Mouse (Mus musculus) cerebellum, postnatal 4 days (tissue): ENCODE results near the gene Gm20388.

Experiments used
- DNase-seq, 2 experiments: peaks; one replicate each; pipeline ENCODE4 v3.0.0; 2022; ENCODE audit warnings: low spot score in 2 of 2, mixed read lengths in 1 of 2

Gene Gm20388

DNA sequence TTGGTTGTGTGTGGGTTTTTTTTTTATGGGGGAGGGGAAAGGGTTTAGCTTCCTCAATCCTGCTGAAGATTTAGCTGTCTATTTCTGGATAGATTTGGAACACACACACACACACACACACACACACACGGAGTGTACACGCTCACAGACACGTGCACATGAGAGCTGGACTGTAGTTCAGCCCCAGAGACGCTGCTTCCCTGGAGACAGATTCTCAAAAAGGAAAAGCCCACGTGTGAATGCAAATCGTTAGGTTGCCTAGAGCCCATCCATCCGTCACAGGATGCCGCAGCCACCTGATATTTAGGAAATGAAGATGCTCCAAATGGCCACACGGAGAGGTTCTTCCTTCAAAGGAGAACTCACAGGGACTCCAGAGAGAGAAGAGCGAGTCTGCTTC lies 3969.6 kb downstream of the Gm20388 start:
- no peak for DNase-seq

DNA sequence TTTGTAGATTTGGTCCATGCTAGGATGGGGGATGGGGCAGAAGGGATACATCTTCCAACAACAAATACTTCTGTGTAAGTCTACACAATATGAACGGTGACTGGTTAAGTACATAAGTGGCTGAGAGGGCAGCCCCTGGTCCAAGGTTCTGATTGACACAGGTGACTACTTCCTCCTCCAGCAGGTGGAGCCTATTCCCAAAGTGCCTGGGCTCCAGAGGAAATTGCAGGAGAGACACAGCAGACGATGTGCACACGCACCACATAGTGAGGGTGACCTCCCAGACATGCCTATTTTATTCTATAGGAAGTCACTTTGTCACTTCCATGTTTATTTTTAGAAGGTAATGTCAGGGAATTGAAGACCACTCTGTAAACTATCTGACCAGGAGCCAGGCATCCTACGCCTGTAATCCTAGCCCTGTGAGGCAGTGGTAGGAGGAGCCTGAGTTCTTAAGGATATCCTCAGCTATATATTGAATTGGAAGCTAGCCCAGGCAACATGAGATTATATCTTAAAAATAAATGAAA lies 3970.2 kb downstream of the Gm20388 start:
- DNase-seq, result no peak

DNA sequence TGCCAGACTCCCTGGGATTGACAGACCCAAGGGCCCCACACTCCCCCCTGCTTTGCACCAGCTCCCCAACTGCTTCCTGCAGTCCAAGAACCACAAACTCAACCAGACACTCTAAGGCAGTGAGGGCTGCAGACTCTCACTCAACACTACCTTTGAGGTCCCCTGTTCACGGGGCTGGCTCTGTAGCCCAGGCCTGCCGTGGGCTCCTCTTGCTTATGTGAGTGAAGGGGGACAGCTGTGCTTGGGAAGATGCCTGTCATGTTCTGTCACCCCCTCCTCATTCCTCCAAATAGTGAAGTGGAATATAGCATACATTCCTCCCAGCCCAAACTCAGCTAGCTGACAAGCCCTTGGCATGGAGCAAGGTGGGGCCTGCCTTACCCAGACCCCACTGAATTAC lies 3971.8 kb downstream of the Gm20388 start:
- DNase-seq, result no peak

DNA sequence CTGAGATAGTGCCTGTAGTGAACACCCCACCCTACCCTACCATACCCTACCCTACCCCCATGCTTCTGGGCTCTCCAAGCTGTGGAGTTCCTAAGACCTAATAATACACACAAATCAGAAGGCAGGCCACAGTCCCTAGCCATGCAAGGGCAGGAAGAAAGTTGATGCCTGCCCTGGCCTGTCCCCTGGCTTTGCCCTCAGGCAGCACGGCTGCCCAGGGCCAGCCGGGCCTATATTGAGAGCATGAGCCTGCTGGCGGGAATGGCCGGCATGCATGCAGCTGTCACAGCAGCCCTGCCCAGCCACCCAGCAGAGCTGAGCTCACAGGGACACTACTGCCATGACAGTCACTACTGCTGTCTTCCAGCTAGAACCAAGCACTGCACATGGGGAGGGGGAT lies 3972.5 kb downstream of the Gm20388 start:
- no peak for DNase-seq

DNA sequence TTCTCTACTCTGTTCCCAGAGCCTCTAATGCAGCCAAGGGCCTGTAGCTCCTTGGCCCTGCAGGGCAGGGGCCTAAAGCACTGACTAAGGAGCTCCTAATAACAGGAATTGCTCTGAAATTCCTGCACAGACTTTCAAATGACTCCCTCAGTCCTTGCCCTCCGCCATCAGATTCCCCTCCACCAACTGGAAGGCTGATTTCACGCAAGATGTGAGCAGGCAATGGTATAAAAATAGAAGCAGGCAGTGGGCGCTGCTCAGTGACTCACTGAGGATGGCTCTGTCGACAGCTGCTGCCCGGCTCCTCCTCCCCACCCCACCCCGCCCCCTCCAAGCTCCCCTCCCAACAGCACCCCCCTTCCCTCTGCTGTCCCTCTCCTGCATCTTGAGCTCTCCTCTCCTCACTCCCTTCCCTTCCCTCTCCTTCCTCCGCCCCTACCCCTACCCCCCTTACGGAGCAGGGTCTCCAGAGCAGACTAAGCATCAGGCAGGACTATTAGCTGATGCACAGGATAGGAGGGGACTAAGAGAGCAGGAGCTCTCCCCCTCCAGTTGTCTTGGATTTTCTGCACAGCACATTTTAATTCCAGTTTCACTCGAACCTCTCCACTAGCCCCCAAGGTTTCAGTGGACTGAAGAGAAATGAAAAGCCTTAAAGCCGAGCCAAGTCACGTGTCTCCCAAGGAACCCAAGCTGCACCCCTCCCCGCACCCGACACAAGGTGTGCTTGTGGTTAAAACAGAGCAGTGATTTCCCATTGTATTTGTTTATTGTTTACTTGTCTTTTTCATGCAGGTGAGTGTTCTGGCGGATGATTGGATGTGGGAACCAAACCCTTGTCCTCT lies 3974.3 kb downstream of the Gm20388 start:
- peak in 1 of 2 experiments; percentile 16 for DNase-seq

DNA sequence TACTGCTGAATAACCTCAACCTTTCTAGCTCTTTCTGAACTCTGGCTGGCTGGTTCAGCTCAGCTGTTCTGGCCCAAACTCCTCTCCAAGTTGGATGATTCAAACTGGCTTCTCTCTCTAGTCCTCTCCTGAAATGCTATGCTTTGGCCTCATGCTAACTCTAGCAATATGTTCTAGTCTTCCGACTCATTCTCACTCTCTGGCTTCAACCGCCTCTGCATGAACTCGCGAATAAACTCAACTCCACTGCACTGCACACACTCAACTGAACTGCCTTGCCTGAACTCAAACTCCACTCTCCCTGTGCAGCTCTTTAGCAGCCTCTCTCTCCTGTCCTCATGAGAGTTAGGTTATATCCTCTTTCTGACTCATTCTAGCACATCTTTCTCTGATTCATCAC lies 3976.5 kb downstream of the Gm20388 start:
- DNase-seq, result no peak

DNA sequence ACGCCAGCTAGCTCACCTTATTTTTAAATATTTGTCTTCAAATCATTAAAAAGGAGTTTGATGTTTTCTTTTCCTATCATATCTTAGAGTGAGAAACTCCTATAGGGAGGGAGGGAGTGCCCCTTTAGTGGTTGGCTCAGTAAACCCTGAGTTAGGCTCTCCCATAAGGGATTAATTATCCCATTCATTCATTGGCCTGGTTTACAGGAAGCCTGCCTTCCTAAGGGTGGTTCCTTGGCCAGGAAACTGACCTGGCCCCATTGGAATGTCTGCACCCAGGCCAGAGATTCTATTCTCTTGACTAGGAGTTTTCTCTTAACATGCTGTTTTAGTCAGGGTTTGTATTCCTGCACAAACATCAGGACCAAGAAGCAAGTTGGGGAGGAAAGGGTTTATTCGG lies 3977.3 kb downstream of the Gm20388 start:
- DNase-seq, result no peak

DNA sequence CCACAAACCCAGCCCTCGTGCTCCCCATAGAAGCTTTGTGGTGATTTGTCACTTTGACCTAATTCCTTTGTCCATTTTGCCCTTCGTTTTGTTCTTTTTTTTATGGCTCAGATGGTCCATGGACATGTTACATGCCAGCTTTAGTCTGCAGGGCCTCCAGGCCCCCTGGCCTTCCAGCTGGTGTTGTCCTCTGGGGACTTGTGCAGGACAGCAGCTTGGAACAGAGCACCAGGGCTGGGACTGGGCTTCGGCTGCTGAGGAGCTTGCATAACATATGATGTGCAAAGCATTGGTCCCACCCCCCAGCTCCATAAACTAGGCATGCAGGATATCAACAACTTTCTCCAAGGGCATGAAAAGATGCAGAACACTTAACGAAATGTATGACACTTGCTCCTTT lies 3979.2 kb downstream of the Gm20388 start:
- no peak for DNase-seq

DNA sequence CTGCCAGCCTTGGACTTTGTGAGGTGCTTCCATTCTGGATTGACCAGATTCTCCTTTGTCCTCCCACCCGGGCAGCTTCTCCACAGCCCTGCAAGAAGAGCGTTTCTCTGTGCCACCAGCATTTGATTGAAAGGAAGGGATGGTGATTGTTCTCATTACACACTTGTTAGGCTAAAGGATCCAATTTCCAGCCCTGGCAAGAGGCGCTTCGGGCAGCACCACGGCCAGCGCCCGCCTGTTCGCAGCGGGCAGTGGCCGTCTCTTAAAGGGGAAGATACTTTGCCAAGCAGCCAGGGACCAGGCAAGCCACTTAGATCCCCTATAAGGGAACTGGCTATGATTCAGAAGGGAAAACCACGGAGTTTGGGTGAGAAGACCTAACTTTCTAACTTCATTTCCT lies 3980.6 kb downstream of the Gm20388 start:
- DNase-seq, result peak in 1 of 2 experiments; percentile 59

DNA sequence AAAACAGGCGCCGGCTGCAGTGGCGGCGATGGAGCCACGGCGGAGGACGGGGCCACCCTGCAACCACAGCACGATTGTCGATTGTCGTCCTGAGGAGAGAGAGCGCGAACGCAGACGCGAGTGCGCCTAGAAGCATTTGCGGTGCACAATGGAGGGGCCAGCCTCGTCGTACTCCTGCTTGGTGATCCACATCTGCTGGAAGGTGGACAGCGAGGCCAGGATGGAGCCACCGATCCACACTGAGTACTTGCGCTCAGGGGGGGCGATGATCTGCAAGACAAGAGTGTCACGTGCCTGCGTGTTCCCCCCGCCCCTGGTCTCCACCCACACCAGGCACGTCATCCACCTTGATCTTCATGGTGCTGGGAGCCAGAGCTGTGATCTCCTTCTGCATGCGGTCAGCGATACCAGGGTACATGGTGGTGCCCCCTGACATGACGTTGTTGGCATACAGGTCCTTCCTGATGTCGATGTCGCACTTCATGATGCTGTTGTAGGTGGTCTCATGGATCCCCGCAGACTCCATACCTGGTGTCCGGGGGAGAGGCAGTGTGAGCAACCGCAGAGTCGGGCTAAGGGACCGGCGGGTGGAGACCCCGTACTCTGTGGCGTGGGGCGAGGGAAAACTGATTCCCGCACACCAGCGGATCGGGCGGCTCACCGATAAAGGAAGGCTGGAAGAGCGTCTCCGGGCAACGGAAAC lies 3981.4 kb downstream of the Gm20388 start:
- peak; percentile 32 to 67 for DNase-seq

DNA sequence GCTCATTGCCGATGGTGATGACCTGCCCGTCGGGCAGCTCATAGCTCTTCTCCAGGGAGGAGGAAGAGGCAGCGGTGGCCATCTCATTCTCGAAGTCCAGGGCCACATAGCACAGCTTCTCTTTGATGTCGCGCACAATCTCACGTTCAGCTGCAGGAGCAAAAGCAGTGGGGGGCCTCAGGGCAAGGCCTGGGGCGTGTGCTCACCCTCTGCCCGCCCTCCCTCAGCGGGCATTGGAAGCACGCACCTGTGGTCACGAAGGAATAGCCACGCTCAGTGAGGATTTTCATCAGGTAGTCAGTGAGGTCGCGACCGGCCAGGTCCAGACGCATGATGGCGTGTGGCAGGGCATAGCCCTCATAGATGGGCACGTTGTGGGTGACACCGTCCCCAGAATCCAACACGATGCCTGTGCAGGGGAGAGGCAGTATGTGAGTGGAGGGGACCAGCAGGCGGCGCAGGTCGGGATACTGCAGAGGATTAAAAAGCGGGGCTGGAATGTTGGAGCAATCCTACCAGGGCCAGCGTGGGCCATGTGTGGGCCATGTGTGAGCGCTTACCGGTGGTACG lies 3982.0 kb downstream of the Gm20388 start:
- DNase-seq, result peak in 1 of 2 experiments; percentile 13

DNA sequence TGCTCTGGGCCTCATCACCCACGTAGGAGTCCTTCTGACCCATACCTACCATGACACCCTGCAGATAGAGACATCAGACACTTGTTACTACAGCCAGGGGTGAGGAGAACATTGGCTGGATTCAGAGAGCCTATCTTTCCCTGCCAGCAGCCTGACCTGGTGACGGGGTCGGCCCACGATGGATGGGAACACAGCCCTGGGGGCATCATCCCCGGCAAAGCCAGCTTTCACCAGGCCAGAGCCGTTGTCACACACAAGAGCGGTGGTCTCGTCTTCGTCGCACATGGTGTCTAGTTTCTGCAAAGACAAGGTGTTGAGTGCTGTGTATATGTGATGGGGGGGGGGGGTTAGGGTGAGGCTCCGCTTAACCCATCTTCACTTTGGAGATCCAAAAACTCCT lies 3982.8 kb downstream of the Gm20388 start:
- DNase-seq, result no peak

DNA sequence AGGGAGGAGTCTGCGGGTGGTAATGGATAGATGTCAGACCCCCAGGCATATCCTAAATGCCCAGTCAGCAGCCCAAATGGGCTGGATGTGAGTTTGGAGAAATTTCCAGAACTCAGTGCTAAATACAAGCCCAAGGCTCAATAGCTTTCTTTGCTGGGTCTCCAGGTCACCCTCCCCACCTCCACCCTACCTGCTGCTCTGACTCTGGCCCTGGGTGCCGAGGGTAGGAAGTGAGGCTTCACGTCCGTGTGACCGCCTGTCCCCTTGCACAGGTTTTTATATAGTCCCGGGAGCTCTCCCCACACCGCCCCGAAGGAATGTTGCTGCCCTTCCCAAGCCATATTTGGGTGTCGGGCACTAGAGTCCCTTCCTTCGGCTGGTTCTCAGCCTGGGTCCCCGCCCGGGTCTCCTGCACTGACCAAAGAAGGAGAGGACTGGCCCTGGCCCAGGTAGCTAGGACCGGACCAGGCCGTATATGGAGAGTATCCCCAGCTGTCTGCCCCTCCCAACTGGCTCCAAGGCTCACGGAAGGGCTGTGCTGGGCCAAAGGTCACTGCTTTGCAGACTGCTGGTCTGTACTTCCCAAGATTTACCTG lies 3984.0 kb downstream of the Gm20388 start, which contains the start of gene Acta1:
Gene Acta1 (minus strand): TSS at position 250 of the 596 bp plus-strand sequence.
- no peak for DNase-seq

DNA sequence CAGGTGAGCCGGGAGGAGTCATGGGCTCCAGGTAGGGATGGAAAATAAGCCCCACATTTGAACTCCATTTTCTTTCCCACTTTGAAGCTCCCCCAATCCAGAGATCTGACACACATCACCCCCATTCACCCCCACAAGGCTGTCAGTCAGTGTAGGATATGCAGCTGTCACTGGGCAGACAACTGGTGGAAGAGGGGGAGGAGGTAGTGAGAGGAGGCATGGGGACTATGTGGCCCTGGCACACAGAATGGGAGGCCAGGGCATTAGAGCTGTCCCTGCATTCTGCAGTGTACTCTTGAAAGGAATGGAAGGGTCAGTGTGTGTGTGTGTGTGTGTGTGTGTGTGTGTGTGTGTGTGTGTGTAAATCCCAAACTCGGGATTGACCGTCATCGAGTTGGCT lies 3984.6 kb downstream of the Gm20388 start:
- no peak for DNase-seq

DNA sequence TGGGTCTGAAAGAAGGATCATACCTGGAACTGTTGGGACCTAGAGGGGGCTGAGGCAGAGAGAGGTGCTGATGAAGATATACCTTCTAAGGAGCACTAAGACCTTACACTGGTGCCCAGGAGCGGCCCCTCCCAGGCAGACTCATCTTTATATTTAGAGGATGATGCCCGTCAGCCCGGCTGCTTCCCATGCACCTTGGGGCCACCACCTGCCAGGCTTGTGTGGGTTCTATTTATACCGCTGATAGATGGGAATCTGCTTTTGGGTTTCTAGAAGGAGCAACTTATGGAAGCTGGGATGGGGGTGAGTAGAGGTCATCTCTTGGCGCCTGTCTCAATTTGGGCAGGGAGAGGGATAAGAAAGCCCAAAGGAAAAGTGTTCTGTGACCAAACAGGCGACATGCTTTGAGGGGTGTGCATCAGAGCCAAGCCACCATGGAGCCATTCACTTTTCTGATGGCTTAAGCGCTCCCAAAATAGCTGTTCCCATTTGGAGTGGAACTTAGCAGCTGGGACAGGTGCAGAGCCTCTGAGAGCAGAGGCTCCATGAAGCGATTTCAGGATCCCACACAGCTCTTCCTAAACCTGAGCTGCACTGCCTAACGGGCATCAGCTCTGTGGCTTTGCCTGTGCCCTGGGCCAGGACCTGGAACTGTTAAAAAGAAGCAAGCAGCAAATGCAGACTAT lies 3985.2 kb downstream of the Gm20388 start:
- DNase-seq, result no peak

DNA sequence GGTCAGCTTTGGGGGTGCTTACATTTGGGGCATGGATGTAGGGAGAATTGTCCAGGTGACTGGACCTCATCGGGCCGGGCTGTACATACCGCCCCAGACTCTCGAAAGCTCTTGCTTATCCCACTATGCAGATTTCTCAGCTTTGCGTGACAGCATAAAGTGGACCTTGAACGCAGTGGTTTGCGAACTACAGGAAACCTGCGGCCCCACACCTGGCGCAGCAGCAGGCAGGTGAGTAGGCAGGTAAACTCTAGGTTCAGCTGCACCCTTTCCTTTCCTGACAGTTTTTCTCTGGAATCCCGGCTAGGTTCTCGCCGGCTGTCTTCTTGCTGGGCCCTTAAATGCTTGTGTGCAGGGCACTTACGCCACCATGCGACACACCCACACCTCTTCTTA lies 3985.7 kb downstream of the Gm20388 start:
- DNase-seq, result no peak

DNA sequence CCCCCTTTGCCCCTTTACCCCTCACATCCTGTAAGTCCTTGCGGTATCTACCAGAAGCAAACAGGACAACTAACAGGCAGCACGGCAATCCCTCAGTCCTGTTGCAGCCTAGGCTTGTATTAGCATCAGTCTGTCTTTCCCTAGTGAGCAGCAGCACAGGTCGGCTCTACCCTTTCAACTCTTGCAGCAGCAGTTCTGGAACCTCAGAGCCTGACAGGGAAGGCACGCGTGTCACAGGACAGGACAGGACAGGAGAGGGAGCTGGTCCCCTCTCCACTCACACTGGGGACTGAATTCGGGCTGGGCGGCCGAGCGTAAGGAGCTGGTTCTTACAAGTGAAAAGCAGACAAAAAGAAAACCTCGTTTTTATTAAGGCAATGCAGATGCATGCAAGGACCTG lies 3986.1 kb downstream of the Gm20388 start:
- no peak for DNase-seq

DNA sequence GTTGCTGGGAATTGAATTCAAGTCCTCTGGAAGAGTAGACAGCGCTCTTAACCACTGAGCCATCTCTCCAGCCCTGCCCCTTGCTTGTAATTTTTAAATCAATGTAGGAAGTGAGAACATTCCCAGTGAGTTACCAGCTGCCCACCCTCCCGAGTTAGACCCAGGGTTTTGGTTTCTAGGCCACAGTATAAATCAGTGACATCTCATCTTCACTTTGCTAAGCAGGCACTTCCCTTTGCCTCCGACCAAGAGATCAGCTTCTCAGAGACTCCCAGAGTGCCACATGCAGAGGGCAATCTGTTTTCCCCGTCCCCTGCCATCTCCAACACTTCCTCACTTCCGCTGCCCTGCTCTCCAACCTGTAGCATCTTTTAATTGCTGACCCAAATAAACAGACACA lies 3987.9 kb downstream of the Gm20388 start:
- no peak for DNase-seq

DNA sequence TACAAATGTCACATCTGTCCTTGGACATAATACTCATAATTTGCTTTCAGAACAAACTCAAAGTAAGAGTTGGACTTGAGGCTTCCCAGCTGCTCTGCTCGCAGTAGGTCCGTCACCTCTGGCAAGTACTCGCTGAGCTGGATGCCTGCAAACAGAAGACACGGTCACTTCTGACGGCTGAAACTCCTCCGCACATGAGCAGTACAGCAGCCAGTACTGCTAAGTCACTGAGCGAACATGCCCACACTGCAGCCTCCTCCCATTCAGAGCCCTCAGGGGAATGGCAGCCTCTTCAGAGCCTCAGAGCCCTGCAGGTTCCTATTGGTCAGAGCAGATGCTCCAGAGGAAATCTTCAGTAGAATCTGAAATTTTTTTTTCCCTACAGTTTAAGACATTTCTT lies 3988.7 kb downstream of the Gm20388 start:
- no peak for DNase-seq

DNA sequence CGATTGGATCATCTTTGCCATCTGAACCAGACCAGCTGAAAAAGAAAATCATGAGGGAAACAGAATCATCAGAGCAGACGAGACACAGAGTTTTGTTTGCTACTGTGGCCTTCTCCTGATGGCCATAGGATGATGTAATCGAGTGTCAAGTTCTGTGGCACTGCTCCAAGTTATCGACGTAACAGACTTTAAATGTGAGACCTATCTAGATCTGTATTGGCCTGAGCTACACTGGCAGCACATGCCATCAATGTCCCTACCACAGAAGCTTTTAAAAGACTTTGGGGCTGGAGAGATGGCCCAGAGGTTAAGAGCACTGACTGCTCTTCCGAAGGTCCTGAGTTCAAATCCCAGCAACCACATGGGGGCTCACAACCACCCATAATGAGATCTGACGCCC lies 3992.0 kb downstream of the Gm20388 start:
- no peak for DNase-seq

DNA sequence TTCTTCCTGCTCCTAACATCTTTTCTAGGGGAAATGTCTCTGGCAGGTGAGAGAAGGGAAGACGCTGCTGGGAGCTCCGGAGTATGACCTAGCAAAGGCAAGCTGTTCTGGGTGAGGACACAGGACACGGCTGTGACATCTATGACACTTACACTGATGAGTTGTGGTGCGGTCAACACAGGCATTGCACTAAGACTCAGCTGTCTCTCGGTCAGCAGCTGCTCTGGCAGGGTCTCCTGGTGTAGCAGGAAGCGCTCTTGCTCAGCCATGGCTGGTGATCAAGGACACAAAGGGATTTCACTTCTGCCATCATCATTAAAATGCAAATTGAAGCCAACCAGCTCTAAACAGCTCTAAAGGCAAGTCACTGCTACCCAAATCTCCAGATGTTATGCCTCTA lies 3997.0 kb downstream of the Gm20388 start:
- no peak for DNase-seq

DNA sequence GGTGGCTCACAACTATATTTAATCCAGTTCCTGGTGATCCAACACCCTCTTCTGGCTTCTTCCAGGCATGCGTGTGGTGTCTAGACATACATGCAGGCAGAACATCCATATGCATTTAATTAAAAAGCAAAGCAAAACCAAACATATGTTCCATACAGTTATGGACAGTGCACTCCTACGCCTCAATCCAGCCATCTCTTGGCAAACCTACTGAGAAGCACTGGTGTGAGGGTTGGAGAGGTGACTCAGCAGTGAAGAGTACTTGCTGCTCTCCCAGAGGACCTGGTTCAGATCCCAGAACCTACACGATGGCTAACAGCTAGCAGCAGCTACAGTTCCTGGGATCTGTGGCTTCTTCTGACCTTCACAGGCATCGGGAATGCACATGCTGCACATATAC lies 4001.6 kb downstream of the Gm20388 start:
- DNase-seq, result no peak
